Mouse (Mus musculus): Measurements from ENCODE around the gene Abca6. TPM values are rescaled to one million over a fixed set of nuclear protein-coding genes. Genes with fewer than 3 reads are reported as not detected.

The Abca6 gene
- not detected in 2 replicates for polyA plus RNA-seq (2014; fragmentation: Nextera tagmentation; extraction: Ambion mirVana)

GRCm38 (mm10) chr11:110251534-110251933 lies at the start of gene Abca6:
Gene Abca6, minus strand, starts transcription at chr11:110251776.
- no peak for ATAC-seq (ENCODE audit: low FRiP score, low TSS enrichment)
- H3K4me1 ChIP-seq (ENCODE audit: control insufficient read depth, insufficient read depth, low read length): no peaks in the 10 kb centered on the region
- no peaks in the 10 kb centered on the region for H3K27me3 ChIP-seq (ENCODE audit: control insufficient read depth, insufficient read depth, low read length)
- no peaks in the 10 kb centered on the region for H3K36me3 ChIP-seq (ENCODE audit: control insufficient read depth, insufficient read depth, low read length)
- no peak within 1 kb of the TSS for H3K9ac ChIP-seq (ENCODE audit: low read depth, low read length)
- peak within 1 kb of the TSS; percentile 9; the same call in 1 of the 2 replicates for H3K4me3 ChIP-seq (ENCODE audit: low read length)
- peak within 1 kb of the TSS; percentile 33 for H3K4me2 ChIP-seq (replicated peaks; ENCODE audit: low read depth, low read length)
- 17% methylated on average over 8 of the region's 8 CpGs for WGBS
- H3K27ac ChIP-seq (ENCODE audit: low read depth, low read length): no peak within 1 kb of the TSS
- H3K9me3 ChIP-seq (ENCODE audit: control insufficient read depth, low read length): no peaks in the 10 kb centered on the region

- Histone ChIP-seq H3K36me3 (ENCODE audit: control insufficient read depth, insufficient read depth, low read length) (no peaks in the 10 kb centered on the region), H3K4me1 (ENCODE audit: control insufficient read depth, insufficient read depth, low read length) (no peaks in the 10 kb centered on the region), H3K27ac (ENCODE audit: low read depth, low read length) (no peak overlapping the region), H3K27me3 (ENCODE audit: control insufficient read depth, insufficient read depth, low read length) (no peaks in the 10 kb centered on the region), H3K9me3 (ENCODE audit: control insufficient read depth, low read length) (no peaks in the 10 kb centered on the region), H3K4me3 (ENCODE audit: low read length) (no peak overlapping the region), H3K4me2 (replicated peaks; ENCODE audit: low read depth, low read length) (no peak overlapping the region), H3K9ac (ENCODE audit: low read depth, low read length) (no peak overlapping the region)
- ATAC-seq (ENCODE audit: low FRiP score, low TSS enrichment): no peak
- 90% methylated on average over 13 of the region's 13 CpGs for WGBS
Observed at GRCm38 (mm10) chr11:110297917-110298533, 46.4 kb upstream of the Abca6 start.

DNA sequence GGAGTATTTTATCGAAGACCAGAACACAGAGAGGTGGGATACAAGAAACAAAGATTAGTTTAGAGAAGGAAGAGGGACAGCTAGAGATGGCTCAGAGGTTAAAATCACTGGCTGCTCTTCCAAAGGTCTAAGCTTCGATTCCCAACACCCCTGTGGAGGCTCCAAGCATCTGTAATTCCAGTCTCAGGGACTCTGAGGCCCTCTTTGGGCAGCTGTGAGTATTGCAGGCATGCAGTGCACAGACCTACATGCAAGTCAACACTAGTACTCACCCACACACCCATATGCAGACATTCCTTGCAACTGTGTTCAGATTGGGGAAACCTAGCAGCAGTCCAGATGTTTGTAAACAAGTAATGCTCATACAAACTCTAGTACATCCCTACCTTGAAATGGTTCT lies 39.0 kb upstream of the Abca6 start:
- Histone ChIP-seq H3K4me2 (replicated peaks; ENCODE audit: low read depth, low read length) (no peak overlapping the region), H3K9ac (ENCODE audit: low read depth, low read length) (no peak overlapping the region), H3K27ac (ENCODE audit: low read depth, low read length) (no peak overlapping the region), H3K9me3 (ENCODE audit: control insufficient read depth, low read length) (no peaks in the 10 kb centered on the region), H3K4me3 (ENCODE audit: low read length) (no peak overlapping the region), H3K36me3 (ENCODE audit: control insufficient read depth, insufficient read depth, low read length) (no peaks in the 10 kb centered on the region), H3K27me3 (ENCODE audit: control insufficient read depth, insufficient read depth, low read length) (no peaks in the 10 kb centered on the region), H3K4me1 (ENCODE audit: control insufficient read depth, insufficient read depth, low read length) (no peaks in the 10 kb centered on the region)
- ATAC-seq (ENCODE audit: low FRiP score, low TSS enrichment): no peak
- 85% methylated on average over 2 of the region's 2 CpGs for WGBS

GRCm38 (mm10) chr11:110288423-110288822 lies 36.8 kb upstream of the Abca6 start:
- Histone ChIP-seq H3K27me3 (ENCODE audit: control insufficient read depth, insufficient read depth, low read length) (no peaks in the 10 kb centered on the region), H3K4me3 (ENCODE audit: low read length) (no peak overlapping the region), H3K4me1 (ENCODE audit: control insufficient read depth, insufficient read depth, low read length) (no peaks in the 10 kb centered on the region), H3K27ac (ENCODE audit: low read depth, low read length) (no peak overlapping the region), H3K4me2 (replicated peaks; ENCODE audit: low read depth, low read length) (no peak overlapping the region), H3K9ac (ENCODE audit: low read depth, low read length) (no peak overlapping the region), H3K36me3 (ENCODE audit: control insufficient read depth, insufficient read depth, low read length) (no peaks in the 10 kb centered on the region), H3K9me3 (ENCODE audit: control insufficient read depth, low read length) (no peaks in the 10 kb centered on the region)
- WGBS: 86% methylated on average over 3 of the region's 3 CpGs
- ATAC-seq (ENCODE audit: low FRiP score, low TSS enrichment): no peak

DNA sequence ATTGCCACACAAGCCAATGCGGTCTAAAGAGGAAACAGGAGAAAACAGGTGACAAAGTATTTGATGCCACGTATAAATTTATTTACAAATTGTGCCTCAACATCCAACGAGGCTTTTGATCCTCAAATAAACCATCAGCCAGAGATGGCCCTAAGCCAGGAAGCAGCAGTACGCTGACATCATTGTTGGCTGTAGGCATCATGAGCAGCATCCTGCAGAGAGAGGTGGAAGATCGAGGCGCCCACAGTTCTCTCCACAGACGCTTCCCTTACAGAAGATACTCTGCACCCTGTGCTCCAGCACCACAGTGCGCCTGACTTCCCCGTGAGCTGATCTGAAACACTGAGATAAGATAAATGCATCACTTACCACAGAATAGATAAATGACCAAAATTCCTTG lies 36.1 kb upstream of the Abca6 start:
- no peaks in the 10 kb centered on the region for H3K36me3 ChIP-seq (ENCODE audit: control insufficient read depth, insufficient read depth, low read length)
- no peak overlapping the region for H3K4me3 ChIP-seq (ENCODE audit: low read length)
- no peak overlapping the region for H3K9ac ChIP-seq (ENCODE audit: low read depth, low read length)
- no peaks in the 10 kb centered on the region for H3K9me3 ChIP-seq (ENCODE audit: control insufficient read depth, low read length)
- no peaks in the 10 kb centered on the region for H3K4me1 ChIP-seq (ENCODE audit: control insufficient read depth, insufficient read depth, low read length)
- no peak overlapping the region for H3K4me2 ChIP-seq (replicated peaks; ENCODE audit: low read depth, low read length)
- no peak for ATAC-seq (ENCODE audit: low FRiP score, low TSS enrichment)
- H3K27ac ChIP-seq (ENCODE audit: low read depth, low read length): no peak overlapping the region
- 82% methylated on average over 9 of the region's 9 CpGs for WGBS
- no peaks in the 10 kb centered on the region for H3K27me3 ChIP-seq (ENCODE audit: control insufficient read depth, insufficient read depth, low read length)

DNA sequence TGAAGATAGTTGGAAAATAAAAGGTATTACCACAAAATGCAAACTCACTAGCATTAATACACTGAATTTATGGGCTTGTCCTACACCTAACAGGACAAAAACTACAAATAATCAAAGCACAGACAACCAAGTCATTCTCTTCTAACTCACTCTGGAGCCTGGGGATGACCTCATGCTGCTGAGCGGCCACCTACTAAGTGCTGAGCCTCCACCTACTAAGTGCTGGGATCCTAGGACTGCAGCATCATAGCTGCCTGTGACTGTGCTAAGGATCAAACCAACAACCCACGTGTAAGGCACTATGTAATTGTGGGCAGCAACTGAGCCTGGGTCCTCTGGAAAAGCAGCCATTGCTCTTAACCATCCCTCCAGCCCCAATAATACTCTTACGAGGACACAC lies 34.8 kb upstream of the Abca6 start:
- Histone ChIP-seq H3K9ac (ENCODE audit: low read depth, low read length) (no peak overlapping the region), H3K4me3 (ENCODE audit: low read length) (no peak overlapping the region), H3K4me2 (replicated peaks; ENCODE audit: low read depth, low read length) (no peak overlapping the region), H3K27ac (ENCODE audit: low read depth, low read length) (no peak overlapping the region), H3K9me3 (ENCODE audit: control insufficient read depth, low read length) (no peaks in the 10 kb centered on the region), H3K4me1 (ENCODE audit: control insufficient read depth, insufficient read depth, low read length) (no peaks in the 10 kb centered on the region), H3K27me3 (ENCODE audit: control insufficient read depth, insufficient read depth, low read length) (no peaks in the 10 kb centered on the region), H3K36me3 (ENCODE audit: control insufficient read depth, insufficient read depth, low read length) (no peaks in the 10 kb centered on the region)
- 75% methylated on average over 3 of the region's 3 CpGs for WGBS
- ATAC-seq (ENCODE audit: low FRiP score, low TSS enrichment): no peak

DNA sequence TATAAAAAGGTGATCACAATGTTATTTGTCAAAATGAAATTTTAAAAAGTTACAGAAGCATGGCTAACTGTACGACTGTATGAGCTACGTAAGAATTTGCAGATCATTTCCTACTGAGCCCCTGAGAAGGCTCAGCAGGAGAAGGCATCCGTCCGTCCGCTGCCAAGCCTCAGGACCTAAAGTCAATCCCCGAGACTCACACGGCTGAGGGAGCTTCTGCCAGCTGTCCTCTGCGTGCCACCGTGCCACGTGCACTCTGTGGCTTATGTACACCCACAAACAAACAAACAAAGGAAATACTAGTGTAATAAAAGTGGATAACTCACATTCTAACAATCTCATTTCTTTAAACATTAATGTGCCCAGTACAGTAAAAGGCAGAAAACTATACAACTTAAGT lies 33.3 kb upstream of the Abca6 start:
- ATAC-seq (ENCODE audit: low FRiP score, low TSS enrichment): no peak
- Histone ChIP-seq H3K4me3 (ENCODE audit: low read length) (no peak overlapping the region), H3K9me3 (ENCODE audit: control insufficient read depth, low read length) (no peaks in the 10 kb centered on the region), H3K4me1 (ENCODE audit: control insufficient read depth, insufficient read depth, low read length) (no peaks in the 10 kb centered on the region), H3K27me3 (ENCODE audit: control insufficient read depth, insufficient read depth, low read length) (no peaks in the 10 kb centered on the region), H3K4me2 (replicated peaks; ENCODE audit: low read depth, low read length) (no peak overlapping the region), H3K36me3 (ENCODE audit: control insufficient read depth, insufficient read depth, low read length) (no peaks in the 10 kb centered on the region), H3K9ac (ENCODE audit: low read depth, low read length) (no peak overlapping the region), H3K27ac (ENCODE audit: low read depth, low read length) (no peak overlapping the region)
- WGBS: 80% methylated on average over 10 of the region's 10 CpGs

GRCm38 (mm10) chr11:110284185-110284787 lies 32.7 kb upstream of the Abca6 start:
- ATAC-seq (ENCODE audit: low FRiP score, low TSS enrichment): no peak
- Histone ChIP-seq H3K4me3 (ENCODE audit: low read length) (no peak overlapping the region), H3K4me2 (replicated peaks; ENCODE audit: low read depth, low read length) (no peak overlapping the region), H3K9me3 (ENCODE audit: control insufficient read depth, low read length) (no peaks in the 10 kb centered on the region), H3K27ac (ENCODE audit: low read depth, low read length) (no peak overlapping the region), H3K4me1 (ENCODE audit: control insufficient read depth, insufficient read depth, low read length) (no peaks in the 10 kb centered on the region), H3K27me3 (ENCODE audit: control insufficient read depth, insufficient read depth, low read length) (no peaks in the 10 kb centered on the region), H3K9ac (ENCODE audit: low read depth, low read length) (no peak overlapping the region), H3K36me3 (ENCODE audit: control insufficient read depth, insufficient read depth, low read length) (no peaks in the 10 kb centered on the region)
- 89% methylated on average over 9 of the region's 9 CpGs for WGBS

DNA sequence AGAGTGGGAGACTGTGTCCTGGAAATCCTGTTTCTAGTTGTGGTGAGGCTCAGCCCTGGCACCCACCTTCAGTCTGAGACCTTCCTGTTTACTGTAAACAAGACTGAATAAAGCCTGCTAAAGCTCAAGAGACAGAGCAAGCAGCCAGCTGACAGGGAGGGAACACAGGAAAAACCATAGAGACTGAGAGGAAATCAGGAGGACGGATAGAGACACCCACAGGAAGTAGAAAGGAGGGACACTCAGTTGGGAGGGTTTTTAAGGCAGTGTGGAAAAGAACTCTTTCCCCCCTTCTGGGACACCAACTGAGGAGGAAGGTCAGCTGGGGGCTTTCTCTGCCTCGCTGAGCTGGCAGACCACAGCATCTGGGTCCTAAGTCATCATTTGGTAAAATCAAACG lies 23.2 kb upstream of the Abca6 start:
- Histone ChIP-seq H3K4me1 (ENCODE audit: control insufficient read depth, insufficient read depth, low read length) (no peaks in the 10 kb centered on the region), H3K4me2 (replicated peaks; ENCODE audit: low read depth, low read length) (peak overlapping the region; percentile 8), H3K4me3 (ENCODE audit: low read length) (no peak overlapping the region), H3K36me3 (ENCODE audit: control insufficient read depth, insufficient read depth, low read length) (no peaks in the 10 kb centered on the region), H3K27ac (ENCODE audit: low read depth, low read length) (no peak overlapping the region), H3K9ac (ENCODE audit: low read depth, low read length) (no peak overlapping the region), H3K27me3 (ENCODE audit: control insufficient read depth, insufficient read depth, low read length) (no peaks in the 10 kb centered on the region), H3K9me3 (ENCODE audit: control insufficient read depth, low read length) (no peaks in the 10 kb centered on the region)
- ATAC-seq (ENCODE audit: low FRiP score, low TSS enrichment): no peak
- 69% methylated on average over 3 of the region's 3 CpGs for WGBS

All from kidney, embryonic 14.5 days (tissue).